Mouse (Mus musculus): ENCODE results near the gene Krcc1. TPM values are rescaled to one million over a fixed set of nuclear protein-coding genes. Genes with fewer than 3 reads are reported as not detected.
"Not testable (repeated sequence)": the region's sequence is repeated elsewhere in the genome, so short reads cannot be mapped to it uniquely, and the experiment has no call there.

Krcc1 gene
- polyA plus RNA-seq, 1 experiment from 2014 or later, result 47.0 TPM

DNA sequence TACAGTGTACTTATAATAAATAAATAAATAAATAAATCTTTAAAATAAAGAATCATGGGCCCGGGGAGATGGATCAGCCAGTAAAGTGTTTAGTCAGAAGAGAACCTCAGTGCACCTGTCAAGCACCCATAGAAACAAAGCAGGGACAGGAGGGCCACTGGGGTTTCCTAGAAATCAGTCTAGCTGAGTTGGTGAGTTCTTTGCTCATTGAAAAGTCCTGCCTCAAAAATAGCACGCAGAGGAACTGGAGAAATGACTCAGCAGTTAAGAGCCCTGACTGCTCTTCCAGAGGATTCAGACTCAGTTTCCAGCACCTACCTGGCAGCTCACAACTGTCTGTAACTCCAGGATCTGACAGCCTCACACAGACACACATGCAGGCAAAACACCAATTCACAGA is 12.9 kb upstream of the Krcc1 start:
- 39% methylated on average over 2 of the region's 2 CpGs for WGBS (ENCODE audit: insufficient replicate concordance)
- no peaks in the 10 kb centered on the region for H3K27me3 ChIP-seq (ENCODE audit: insufficient read depth, low read length)
- H3K4me2 ChIP-seq (ENCODE audit: low read depth, low read length), result no peak overlapping the region
- no peaks in the 10 kb centered on the region for H3K9me3 ChIP-seq (ENCODE audit: low read length)
- DNase-seq, result no peak
- H3K4me3 ChIP-seq (ENCODE audit: low read depth, low read length), result no peak overlapping the region
- no peak for TF ChIP-seq CTCF (IDR thresholded peaks at IDR 0.05; ENCODE audit: low read depth)
- TF ChIP-seq EP300 (IDR thresholded peaks at IDR 0.05; ENCODE audit: low read depth), result no peak
- H3K27ac ChIP-seq (ENCODE audit: low read depth), result no peak overlapping the region
- no peak overlapping the region for H3K9ac ChIP-seq (replicated peaks)
- H3K36me3 ChIP-seq (replicated peaks; ENCODE audit: insufficient read depth, low read length), result no peaks in the 10 kb centered on the region
- peaks cover 5% of the 10 kb centered on the region for H3K4me1 ChIP-seq (ENCODE audit: insufficient read depth)
- no peak for ATAC-seq

DNA sequence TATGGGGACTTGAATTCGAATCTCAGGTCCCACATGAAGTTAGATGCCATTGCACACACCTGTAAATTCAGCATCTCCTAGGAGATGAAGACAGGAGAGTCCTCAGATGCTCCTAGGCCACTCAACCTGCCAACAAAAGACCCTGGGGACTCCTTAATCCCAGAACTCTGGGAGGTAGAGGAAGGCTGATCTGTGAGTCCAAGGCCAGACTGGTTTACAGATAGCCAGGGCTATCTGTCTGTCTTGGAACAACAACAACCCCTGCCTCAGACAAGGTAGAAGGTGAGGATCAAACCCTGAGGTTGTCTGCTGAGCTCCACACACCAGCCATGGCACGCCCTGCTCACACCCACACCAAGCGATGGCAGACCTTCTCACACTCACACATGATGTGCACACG is 12.3 kb upstream of the Krcc1 start:
- 68% methylated on average over 4 of the region's 4 CpGs for WGBS (ENCODE audit: insufficient replicate concordance)
- Histone ChIP-seq H3K4me1 (ENCODE audit: insufficient read depth) (peaks cover 5% of the 10 kb centered on the region), H3K4me2 (ENCODE audit: low read depth, low read length) (no peak overlapping the region), H3K36me3 (replicated peaks; ENCODE audit: insufficient read depth, low read length) (no peaks in the 10 kb centered on the region), H3K9ac (replicated peaks) (no peak overlapping the region), H3K4me3 (ENCODE audit: low read depth, low read length) (no peak overlapping the region), H3K27me3 (ENCODE audit: insufficient read depth, low read length) (no peaks in the 10 kb centered on the region), H3K27ac (ENCODE audit: low read depth) (no peak overlapping the region), H3K9me3 (ENCODE audit: low read length) (no peaks in the 10 kb centered on the region)
- ATAC-seq, result no peak
- TF ChIP-seq EP300 (IDR thresholded peaks at IDR 0.05; ENCODE audit: low read depth) (no peak), CTCF (IDR thresholded peaks at IDR 0.05; ENCODE audit: low read depth) (no peak)
- DNase-seq, result no peak

DNA sequence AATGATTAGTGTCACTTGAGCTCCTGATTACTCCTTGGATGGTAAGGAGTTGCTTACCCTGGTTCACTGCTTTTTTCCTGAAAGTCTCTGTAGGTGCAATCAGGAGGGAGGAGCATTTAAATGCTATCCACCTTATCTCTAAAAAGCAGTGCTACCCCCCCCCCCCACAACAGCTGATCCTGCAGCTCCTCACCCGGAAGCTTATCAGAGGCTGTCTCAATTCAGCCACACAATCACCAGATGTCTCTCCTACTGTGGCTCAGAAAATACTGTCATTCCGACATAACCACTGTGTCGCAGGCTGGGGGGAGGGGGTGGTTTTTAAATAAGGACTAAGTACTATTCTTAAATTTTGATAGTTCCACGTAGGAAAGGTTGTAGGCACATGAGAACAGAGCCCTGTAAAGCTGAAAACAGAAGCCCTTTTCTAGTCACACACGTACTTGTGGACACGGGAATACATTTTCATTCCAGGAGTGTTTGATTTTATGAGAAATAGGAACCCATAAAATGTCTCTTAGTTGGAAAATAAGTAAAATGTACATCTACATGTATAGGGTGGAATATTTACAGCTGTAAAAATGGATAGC is 11.3 kb upstream of the Krcc1 start:
- H3K36me3 ChIP-seq (replicated peaks; ENCODE audit: insufficient read depth, low read length), result no peaks in the 10 kb centered on the region
- peak; percentile 37; the same call in 1 of the 2 replicates for ATAC-seq

DNA sequence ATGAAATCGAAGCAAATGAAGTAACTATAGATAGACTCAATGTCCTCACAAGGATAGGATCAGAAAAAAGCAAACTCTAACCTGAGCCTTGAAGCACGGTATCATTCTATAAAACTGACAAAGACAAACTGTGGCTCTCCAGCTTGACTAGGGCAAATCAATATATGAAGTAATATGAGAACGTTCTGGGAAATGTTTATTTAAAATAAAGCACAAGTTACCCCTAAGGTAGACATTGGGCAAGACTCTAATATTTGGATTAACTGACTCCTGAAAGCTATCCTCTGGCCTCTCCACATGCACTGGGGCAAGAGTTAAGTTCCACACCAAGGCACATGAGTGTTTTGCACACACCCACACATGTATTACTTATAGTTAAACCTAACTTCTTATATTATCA is 10.4 kb upstream of the Krcc1 start:
- H3K27ac ChIP-seq (ENCODE audit: low read depth), result peak overlapping the region; percentile 75

More for the DNA sequence above, 11.3 kb upstream of the Krcc1 start:
- DNase-seq, result no peak
- no peak overlapping the region for H3K4me3 ChIP-seq (ENCODE audit: low read depth, low read length)
- H3K9me3 ChIP-seq (ENCODE audit: low read length), result no peaks in the 10 kb centered on the region
- no peak overlapping the region for H3K4me2 ChIP-seq (ENCODE audit: low read depth, low read length)
- H3K27ac ChIP-seq (ENCODE audit: low read depth), result peak overlapping the region; percentile 75
- WGBS (ENCODE audit: insufficient replicate concordance), result 34% methylated on average over 6 of the region's 6 CpGs
- H3K4me1 ChIP-seq (ENCODE audit: insufficient read depth), result peaks cover 5% of the 10 kb centered on the region
- H3K9ac ChIP-seq (replicated peaks), result no peak overlapping the region
- no peaks in the 10 kb centered on the region for H3K27me3 ChIP-seq (ENCODE audit: insufficient read depth, low read length)
- TF ChIP-seq EP300 (IDR thresholded peaks at IDR 0.05; ENCODE audit: low read depth) (no peak), CTCF (IDR thresholded peaks at IDR 0.05; ENCODE audit: low read depth) (no peak)

DNA sequence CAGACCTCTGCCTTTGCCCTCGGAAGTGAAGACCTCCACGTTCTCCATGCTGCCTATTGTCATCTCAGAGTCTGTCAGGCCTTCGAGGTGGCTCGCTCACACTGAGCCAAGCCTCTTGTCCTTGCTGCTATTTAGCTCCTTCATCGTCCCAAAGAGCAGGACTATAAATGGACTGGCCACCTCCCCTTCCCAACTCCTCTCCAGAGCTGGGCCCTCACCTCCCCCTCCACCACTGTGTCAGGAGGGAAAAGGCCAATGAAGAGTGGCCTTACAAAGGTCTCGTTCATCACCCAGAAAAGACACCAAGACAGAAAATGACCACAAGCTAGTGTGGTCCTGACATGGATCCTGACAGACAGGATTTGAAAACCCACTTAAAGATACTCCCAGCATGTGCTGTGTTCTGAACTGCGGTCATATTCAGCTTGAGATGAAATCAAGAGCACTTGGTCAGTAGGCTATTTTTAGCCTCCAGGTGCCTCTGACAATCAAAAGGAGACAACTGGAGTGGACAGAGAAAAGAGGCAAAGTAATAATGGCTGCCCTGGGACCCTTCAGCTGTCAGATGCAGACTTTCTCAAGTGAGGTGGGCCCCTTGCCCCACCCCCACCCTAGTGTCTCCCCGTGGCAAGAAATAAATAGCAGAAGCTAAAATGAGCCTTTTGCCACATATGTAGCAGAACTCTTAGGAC is 9.2 kb upstream of the Krcc1 start:
- no peak for DNase-seq
- no peak overlapping the region for H3K4me2 ChIP-seq (ENCODE audit: low read depth, low read length)
- H3K4me1 ChIP-seq (ENCODE audit: insufficient read depth), result peaks cover 5% of the 10 kb centered on the region
- ATAC-seq, result no peak
- no peak overlapping the region for H3K4me3 ChIP-seq (ENCODE audit: low read depth, low read length)
- H3K27me3 ChIP-seq (ENCODE audit: insufficient read depth, low read length), result no peaks in the 10 kb centered on the region
- no peaks in the 10 kb centered on the region for H3K9me3 ChIP-seq (ENCODE audit: low read length)
- no peak for TF ChIP-seq EP300 (IDR thresholded peaks at IDR 0.05; ENCODE audit: low read depth)
- no peak overlapping the region for H3K9ac ChIP-seq (replicated peaks)
- no peaks in the 10 kb centered on the region for H3K36me3 ChIP-seq (replicated peaks; ENCODE audit: insufficient read depth, low read length)
- no peak overlapping the region; the same call in 1 of the 2 replicates for H3K27ac ChIP-seq (ENCODE audit: low read depth)
- WGBS (ENCODE audit: insufficient replicate concordance), result 70% methylated on average over 8 of the region's 8 CpGs

More for the DNA sequence above, 10.4 kb upstream of the Krcc1 start:
- Histone ChIP-seq H3K9ac (replicated peaks) (no peak overlapping the region), H3K36me3 (replicated peaks; ENCODE audit: insufficient read depth, low read length) (no peaks in the 10 kb centered on the region), H3K27me3 (ENCODE audit: insufficient read depth, low read length) (no peaks in the 10 kb centered on the region), H3K4me2 (ENCODE audit: low read depth, low read length) (no peak overlapping the region), H3K4me1 (ENCODE audit: insufficient read depth) (peaks cover 5% of the 10 kb centered on the region), H3K9me3 (ENCODE audit: low read length) (no peaks in the 10 kb centered on the region), H3K4me3 (ENCODE audit: low read depth, low read length) (no peak overlapping the region)
- peak; percentile 74 for TF ChIP-seq EP300 (IDR thresholded peaks at IDR 0.05; ENCODE audit: low read depth)
- no peak for TF ChIP-seq CTCF (IDR thresholded peaks at IDR 0.05; ENCODE audit: low read depth)
- ATAC-seq (peak; percentile 88), DNase-seq (peak; percentile 11)
- WGBS (ENCODE audit: insufficient replicate concordance), result 55% methylated on average over 3 of the region's 3 CpGs

DNA sequence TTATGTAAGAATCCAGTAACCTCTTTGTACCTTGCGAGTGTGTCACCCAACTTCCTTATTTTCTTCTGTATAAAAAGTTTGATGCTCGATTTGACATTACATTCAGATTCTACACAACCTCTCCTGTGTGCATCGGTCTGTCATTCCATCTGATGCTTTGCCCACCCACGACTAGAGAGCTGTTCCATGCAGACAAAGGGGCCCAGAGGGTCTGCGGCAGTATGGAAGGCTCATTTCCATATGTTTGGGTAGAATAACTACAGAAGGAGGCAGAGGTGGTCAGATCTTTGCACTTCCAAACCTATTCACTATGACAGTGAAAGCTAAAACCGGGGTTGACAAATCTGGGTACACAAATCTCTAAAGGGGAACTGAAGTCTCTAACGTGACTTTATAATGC is 3.9 kb upstream of the Krcc1 start:
- H3K27ac ChIP-seq (ENCODE audit: low read depth); H3K36me3 ChIP-seq (replicated peaks; ENCODE audit: insufficient read depth, low read length); DNase-seq; H3K4me2 ChIP-seq (ENCODE audit: low read depth, low read length); ATAC-seq; H3K27me3 ChIP-seq (ENCODE audit: insufficient read depth, low read length); H3K4me3 ChIP-seq (ENCODE audit: low read depth, low read length); H3K9ac ChIP-seq (replicated peaks); H3K9me3 ChIP-seq (ENCODE audit: low read length): not testable (repeated sequence)
- peaks cover 18% of the 10 kb centered on the region for H3K4me1 ChIP-seq (ENCODE audit: insufficient read depth)
- WGBS (ENCODE audit: insufficient replicate concordance), result 73% methylated on average over 7 of the region's 7 CpGs
